Mouse (Mus musculus): Measurements from ENCODE around the gene Epb41l4b.

Epb41l4b gene

DNA sequence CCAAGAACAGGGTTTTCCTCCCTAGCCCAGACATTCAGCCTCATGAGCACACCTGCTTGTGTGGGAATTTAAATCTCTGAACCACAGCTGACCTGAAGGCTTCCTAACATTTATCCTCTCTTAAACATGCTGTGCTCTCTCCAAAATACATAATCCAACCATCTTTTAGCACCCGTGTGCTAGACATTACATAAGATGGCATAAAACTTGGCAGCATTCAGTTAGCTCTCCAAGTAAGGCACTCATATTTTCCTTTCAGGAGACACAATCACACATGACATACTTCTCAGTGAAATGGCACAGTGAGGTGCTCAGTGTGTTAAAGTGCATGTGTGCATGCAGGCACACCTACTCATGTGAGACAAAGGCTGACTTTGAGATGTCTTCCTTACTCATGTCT lies 200.7 kb downstream of the Epb41l4b start:
- DNase-seq (ENCODE audit: low spot score): no peak

Data from urinary bladder, postnatal 14 days (tissue).